Mouse (Mus musculus) forebrain, embryonic 16.5 days (tissue): ENCODE results near the gene Gm2a. TPM values are rescaled to one million over a fixed set of nuclear protein-coding genes. Genes with fewer than 3 reads are reported as not detected.

Experiments
- ATAC-seq: fragments of 200-750 bp; cut with Nextera tagmentation; 2 replicates; pipeline ENCODE4 v1.8.0; 2017; ENCODE audit warnings: mild to moderate bottlenecking, moderate library complexity
- H3K27ac ChIP-seq: fragments of 300-500 bp; sonication (generic); 2 replicates; pipeline ENCODE4 v1.5.1; 2014; ENCODE audit warnings: low read length, control low read depth
- H3K27me3 ChIP-seq: fragments of 300-500 bp; sonication (generic); replicated peaks from 2 replicates; pipeline ENCODE4 v1.6.1; 2014; ENCODE audit warnings: low read length; ENCODE audit not compliant: control insufficient read depth, insufficient read depth
- H3K36me3 ChIP-seq: fragments of 300-500 bp; sonication (generic); 2 replicates; pipeline ENCODE4 v1.6.1; 2014; ENCODE audit not compliant: control insufficient read depth, insufficient read depth
- H3K4me1 ChIP-seq: fragments of 300-500 bp; sonication (generic); replicated peaks from 2 replicates; pipeline ENCODE4 v1.6.1; 2014; ENCODE audit warnings: low read length; ENCODE audit not compliant: control insufficient read depth, insufficient read depth
- H3K4me2 ChIP-seq: fragments of 300-500 bp; sonication (generic); 2 replicates; pipeline ENCODE4 v1.6.1; 2014; ENCODE audit warnings: mild to moderate bottlenecking, low read length, control low read depth
- H3K4me3 ChIP-seq: fragments of 300-500 bp; sonication (generic); replicated peaks from 2 replicates; pipeline ENCODE4 v1.5.1; 2014; ENCODE audit warnings: mild to moderate bottlenecking, low read length, control low read depth
- H3K9ac ChIP-seq: fragments of 300-500 bp; sonication (generic); replicated peaks from 2 replicates; pipeline ENCODE4 v1.6.1; 2014; ENCODE audit warnings: low read depth, low read length, control low read depth
- H3K9me3 ChIP-seq: fragments of 300-500 bp; sonication (generic); 2 replicates; pipeline ENCODE4 v1.6.1; 2016; ENCODE audit warnings: low read length; ENCODE audit not compliant: control insufficient read depth
- WGBS: fragments of 180-500 bp; shearing (Covaris S2); extraction: QIAGEN DNeasy Blood & Tissue Kit; methylation state at CpG from one replicate; pipeline ENCODE4 v1.1.7; 2014; 5-methylcytosine and 5-hydroxymethylcytosine counted together
- polyA plus RNA-seq: library from polyadenylated mRNA; unstranded; fragments of >200 nt; fragmentation: Nextera tagmentation; extraction: Ambion mirVana; gene quantifications from 2 replicates; pipeline ENCODE4 v1.2.1, GENCODE M21; 2015

The Gm2a gene
- 20.9 and 21.4 TPM in 2 replicates for polyA plus RNA-seq

DNA sequence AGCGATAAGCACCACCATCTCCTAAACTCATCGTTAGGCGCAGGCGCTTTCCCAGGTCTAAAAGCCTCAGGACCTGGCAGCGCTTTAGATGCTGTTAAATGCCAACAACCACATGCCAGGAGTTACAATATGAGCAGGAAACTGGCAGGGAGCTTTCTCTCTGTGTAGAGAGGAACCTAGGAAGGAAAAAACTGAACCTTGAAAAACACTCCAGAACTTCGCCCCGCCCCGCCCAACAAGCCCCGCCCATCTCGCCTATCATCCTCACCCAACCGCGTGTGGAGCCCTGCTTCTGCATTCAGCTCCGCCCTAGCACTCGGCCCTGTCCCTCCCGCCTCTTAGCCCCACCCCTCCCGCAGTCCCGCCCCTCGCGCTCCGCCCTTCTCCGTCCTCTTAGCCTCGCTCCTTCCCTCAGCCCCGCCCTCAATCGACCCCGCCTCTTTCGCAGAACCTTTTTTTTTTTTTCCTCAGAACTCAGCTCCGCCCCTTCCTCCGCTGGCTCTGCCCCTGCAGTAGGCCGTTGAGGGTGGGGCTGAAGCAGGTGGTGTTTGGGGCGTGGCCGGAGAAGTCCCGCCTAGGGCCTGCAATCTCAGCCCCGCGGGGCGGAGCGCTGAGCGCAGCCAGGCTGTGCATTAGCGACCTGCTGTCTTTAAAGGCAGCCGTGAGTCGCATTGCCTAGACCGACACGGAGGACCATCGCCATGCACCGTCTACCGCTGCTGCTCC is at the start of gene Gm2a:
Gm2a (plus strand) TSS at position 653 of the 726 bp plus-strand sequence.
- Histone ChIP-seq H3K27ac (peak within 1 kb of the TSS; percentile 64), H3K27me3 (no peaks in the 10 kb centered on the region), H3K4me2 (peak within 1 kb of the TSS; percentile 74), H3K4me3 (peak within 1 kb of the TSS; percentile 57), H3K9ac (peak within 1 kb of the TSS; percentile 80), H3K9me3 (no peaks in the 10 kb centered on the region), H3K4me1 (peaks cover 14% of the 10 kb centered on the region), H3K36me3 (no peaks in the 10 kb centered on the region)
- peak; percentile 94 for ATAC-seq
- WGBS, result 1% methylated on average over 42 of the region's 45 CpGs

DNA sequence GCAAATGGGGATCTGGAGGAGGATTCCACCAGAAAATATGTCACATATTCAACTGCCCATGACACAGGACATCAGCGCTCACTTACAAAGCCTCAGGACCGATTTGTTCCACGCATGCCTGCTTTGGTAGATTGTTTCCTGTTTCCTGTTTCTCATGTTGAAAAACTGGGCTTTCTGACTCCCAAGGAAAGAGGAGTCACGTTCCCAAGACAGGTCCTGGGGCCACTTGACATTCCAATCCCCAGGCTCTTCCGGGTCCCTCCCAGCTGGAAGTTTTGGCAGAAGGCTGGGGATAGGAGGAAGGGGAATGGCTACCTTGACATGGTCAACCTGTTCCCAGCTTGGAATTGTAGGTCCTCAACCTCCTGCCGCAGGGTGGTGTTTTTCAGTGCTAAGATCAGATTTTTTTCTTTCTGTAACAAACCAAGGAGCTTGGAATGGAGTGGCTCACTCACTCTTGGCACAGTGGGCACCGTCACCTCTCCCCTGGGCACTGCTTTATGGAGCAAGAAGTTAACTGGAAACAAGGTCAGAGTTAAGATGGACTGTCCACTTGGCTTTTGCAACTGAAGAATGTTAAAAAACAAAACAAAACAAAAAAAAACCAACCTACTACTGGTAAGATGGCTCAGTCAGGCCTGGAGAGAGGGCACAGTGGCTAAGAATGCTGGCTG is 46.9 kb upstream of the Gm2a start:
- H3K27me3 ChIP-seq, result no peaks in the 10 kb centered on the region
- H3K4me2 ChIP-seq, result no peak overlapping the region
- no peak overlapping the region for H3K4me3 ChIP-seq
- no peaks in the 10 kb centered on the region for H3K9me3 ChIP-seq
- H3K36me3 ChIP-seq, result no peaks in the 10 kb centered on the region
- no peak for ATAC-seq
- H3K9ac ChIP-seq, result no peak overlapping the region
- no peak overlapping the region for H3K27ac ChIP-seq
- no peaks in the 10 kb centered on the region for H3K4me1 ChIP-seq
- 88% methylated on average over 7 of the region's 7 CpGs for WGBS

DNA sequence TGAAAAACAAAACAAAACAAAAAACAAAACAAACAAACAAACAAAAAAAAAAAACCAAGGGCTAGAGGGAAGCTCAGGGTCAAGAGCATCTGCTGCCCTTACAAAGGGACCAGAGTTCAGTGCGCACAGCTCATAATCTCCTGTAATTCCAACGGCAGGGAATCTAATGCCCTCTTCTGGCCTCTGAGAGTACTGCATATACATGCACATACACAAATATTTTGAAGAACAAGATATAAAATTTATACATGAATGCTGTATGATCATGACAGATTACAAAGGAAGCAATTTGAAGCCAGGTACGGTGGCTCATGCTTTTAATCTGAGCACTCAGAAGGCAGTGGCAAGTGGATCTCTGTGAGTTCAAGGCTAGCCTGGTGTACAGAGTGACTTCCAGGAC is 40.4 kb upstream of the Gm2a start:
- Histone ChIP-seq H3K27ac (no peak overlapping the region), H3K4me3 (no peak overlapping the region), H3K9me3 (no peaks in the 10 kb centered on the region), H3K4me2 (no peak overlapping the region), H3K27me3 (no peaks in the 10 kb centered on the region), H3K9ac (no peak overlapping the region), H3K4me1 (no peaks in the 10 kb centered on the region), H3K36me3 (no peaks in the 10 kb centered on the region)
- WGBS, result 88% methylated on average over 3 of the region's 3 CpGs
- ATAC-seq, result no peak

DNA sequence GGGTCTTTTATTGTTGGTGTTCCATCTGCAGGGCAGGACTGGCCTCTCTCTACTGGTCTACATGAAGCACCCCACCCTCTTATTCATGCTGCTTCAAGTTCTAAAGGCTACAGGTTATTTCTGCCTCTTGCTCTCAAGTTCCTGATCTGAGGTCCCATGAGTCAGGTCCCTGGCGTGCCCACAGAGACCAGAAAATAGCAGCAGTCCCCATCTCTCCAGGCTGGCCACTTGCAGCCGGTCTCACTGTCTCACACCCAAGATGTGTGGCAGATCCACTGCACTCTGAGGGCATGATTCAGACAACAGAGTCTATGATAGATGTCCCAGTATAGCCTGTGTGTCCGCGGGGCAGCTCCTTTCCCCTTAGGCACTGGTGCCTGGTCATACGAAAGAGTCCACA is 37.1 kb upstream of the Gm2a start:
- 97% methylated on average over 5 of the region's 5 CpGs for WGBS
- H3K27ac ChIP-seq, result no peak overlapping the region
- H3K4me3 ChIP-seq, result no peak overlapping the region
- H3K4me2 ChIP-seq, result no peak overlapping the region
- no peaks in the 10 kb centered on the region for H3K27me3 ChIP-seq
- H3K36me3 ChIP-seq, result no peaks in the 10 kb centered on the region
- H3K9me3 ChIP-seq, result no peaks in the 10 kb centered on the region
- no peak overlapping the region for H3K9ac ChIP-seq
- ATAC-seq, result no peak
- no peaks in the 10 kb centered on the region for H3K4me1 ChIP-seq

DNA sequence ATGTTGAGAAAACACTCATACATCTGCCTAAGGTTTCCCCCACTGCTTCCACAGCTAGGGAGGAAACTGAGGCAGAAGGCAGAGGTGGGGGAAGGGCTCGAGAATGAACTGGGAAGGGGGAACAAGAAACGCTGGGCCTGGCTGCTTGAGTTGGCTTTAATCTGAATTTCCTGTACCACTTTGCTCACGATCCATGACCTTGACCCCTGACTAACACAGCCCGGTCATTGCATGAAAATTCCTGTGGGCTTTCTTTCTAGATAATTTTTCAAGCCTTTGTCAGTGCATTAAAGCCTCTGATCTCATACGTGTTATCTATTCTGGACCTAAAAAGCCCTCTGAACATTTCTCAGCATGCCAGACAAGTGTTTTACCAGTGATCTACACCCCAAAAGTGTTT is 35.1 kb upstream of the Gm2a start:
- H3K36me3 ChIP-seq, result no peaks in the 10 kb centered on the region
- no peaks in the 10 kb centered on the region for H3K27me3 ChIP-seq
- no peak overlapping the region for H3K9ac ChIP-seq
- no peaks in the 10 kb centered on the region for H3K9me3 ChIP-seq
- ATAC-seq, result no peak
- WGBS, result 80% methylated on average over 5 of the region's 5 CpGs
- no peak overlapping the region for H3K4me2 ChIP-seq
- no peak overlapping the region for H3K27ac ChIP-seq
- no peak overlapping the region for H3K4me3 ChIP-seq
- no peaks in the 10 kb centered on the region for H3K4me1 ChIP-seq

DNA sequence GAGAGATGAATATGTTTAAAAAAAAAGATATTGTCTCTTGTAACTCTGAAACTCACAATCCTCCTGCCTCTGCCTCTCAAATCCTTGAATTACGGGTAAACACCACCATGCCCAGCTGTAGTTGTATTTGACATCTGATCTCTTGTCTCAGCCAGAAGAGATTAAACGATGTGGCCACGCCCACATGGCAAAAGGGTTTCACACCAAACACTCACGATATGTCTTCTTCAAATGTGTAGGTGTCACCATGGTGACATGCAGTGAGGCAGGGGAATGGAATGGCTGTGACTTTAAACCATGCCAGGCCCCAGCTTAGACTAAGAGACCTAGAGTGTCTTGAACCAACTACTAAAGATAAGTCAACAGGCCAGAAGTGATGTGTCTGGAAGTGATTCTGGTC is 31.0 kb upstream of the Gm2a start:
- Histone ChIP-seq H3K27ac (no peak overlapping the region), H3K27me3 (no peaks in the 10 kb centered on the region), H3K4me3 (no peak overlapping the region), H3K4me2 (no peak overlapping the region), H3K9ac (no peak overlapping the region), H3K9me3 (no peaks in the 10 kb centered on the region), H3K36me3 (no peaks in the 10 kb centered on the region), H3K4me1 (peaks cover 4% of the 10 kb centered on the region; the same call in 1 of the 2 replicates)
- 50% methylated on average over 4 of the region's 4 CpGs for WGBS
- no peak for ATAC-seq

DNA sequence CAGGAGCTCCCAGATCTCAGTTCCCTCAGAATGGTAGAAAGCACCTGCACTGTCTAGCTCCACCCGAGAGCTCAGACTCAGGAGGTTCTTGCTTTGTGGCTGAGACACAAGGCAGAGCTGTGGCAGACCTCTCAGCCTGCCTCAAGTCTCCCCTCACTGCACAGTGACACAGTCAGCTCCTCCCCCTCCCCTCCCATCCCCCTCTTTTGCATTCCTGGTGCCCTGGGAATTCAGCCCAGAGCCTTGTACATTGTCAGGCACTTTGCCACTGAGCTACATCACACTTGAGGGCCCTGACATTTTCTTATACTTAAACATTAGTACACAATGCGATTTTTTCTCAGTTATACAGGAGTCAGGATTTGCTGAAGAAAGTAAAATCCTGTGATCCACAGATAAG is 28.9 kb upstream of the Gm2a start:
- Histone ChIP-seq H3K4me3 (no peak overlapping the region), H3K27me3 (no peaks in the 10 kb centered on the region), H3K4me1 (peaks cover 4% of the 10 kb centered on the region; the same call in 1 of the 2 replicates), H3K9me3 (no peaks in the 10 kb centered on the region), H3K9ac (no peak overlapping the region), H3K27ac (no peak overlapping the region), H3K36me3 (no peaks in the 10 kb centered on the region), H3K4me2 (no peak overlapping the region)
- 33% methylated on average over 2 of the region's 2 CpGs for WGBS
- peak; percentile 62 for ATAC-seq

DNA sequence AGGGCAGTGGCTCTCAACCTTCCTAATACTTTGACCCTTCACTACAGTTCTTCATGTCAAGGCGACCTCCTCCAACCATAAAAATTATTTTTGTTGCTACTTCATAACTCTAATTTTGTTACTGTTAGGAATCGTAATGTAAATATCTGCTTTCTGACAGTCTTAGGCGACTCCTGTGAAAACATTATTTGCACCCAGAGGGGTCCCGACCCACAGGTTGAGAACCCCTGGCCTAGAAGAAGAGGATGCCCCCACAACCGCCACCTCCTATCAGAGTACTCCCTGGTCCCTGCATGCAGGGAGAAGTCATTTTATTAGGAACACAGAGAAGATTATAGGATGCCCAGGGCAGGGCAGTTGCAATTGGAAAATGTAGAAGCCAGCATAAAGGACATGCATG is 26.6 kb upstream of the Gm2a start:
- WGBS, result 93% methylated on average over 5 of the region's 5 CpGs
- no peak for ATAC-seq

DNA sequence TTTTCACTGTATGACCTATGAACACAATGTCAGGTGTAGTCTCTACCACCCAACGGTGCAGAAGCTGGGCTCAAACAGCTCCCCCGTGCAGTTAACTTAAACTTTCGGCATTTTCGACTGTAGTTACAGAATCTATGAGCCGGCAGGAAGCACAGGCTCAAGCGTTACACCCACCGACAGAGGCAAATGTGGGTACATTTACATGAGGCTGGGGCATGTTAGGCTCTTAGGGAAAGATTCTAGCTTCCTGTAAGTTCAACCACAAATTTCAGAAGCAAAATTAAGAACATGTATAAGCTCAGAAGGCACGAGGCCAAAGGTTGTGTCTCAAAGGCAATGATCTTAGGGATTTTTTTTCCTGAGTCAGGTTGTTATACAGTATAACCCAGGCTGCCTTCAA is 25.4 kb upstream of the Gm2a start:
- no peaks in the 10 kb centered on the region for H3K36me3 ChIP-seq
- H3K9me3 ChIP-seq, result no peaks in the 10 kb centered on the region
- H3K27ac ChIP-seq, result no peak overlapping the region
- H3K4me1 ChIP-seq, result peaks cover 11% of the 10 kb centered on the region
- WGBS, result 88% methylated on average over 8 of the region's 8 CpGs
- no peak overlapping the region for H3K4me3 ChIP-seq
- no peaks in the 10 kb centered on the region for H3K27me3 ChIP-seq
- no peak overlapping the region for H3K4me2 ChIP-seq
- no peak for ATAC-seq
- H3K9ac ChIP-seq, result no peak overlapping the region

More for the DNA sequence above, 26.6 kb upstream of the Gm2a start:
- peaks cover 10% of the 10 kb centered on the region for H3K4me1 ChIP-seq
- H3K36me3 ChIP-seq, result no peaks in the 10 kb centered on the region
- no peak overlapping the region for H3K4me3 ChIP-seq
- H3K27ac ChIP-seq, result no peak overlapping the region
- H3K27me3 ChIP-seq, result no peaks in the 10 kb centered on the region
- no peaks in the 10 kb centered on the region for H3K9me3 ChIP-seq
- no peak overlapping the region for H3K9ac ChIP-seq
- H3K4me2 ChIP-seq, result no peak overlapping the region
